Mouse (Mus musculus) testis, adult 2 months (tissue): Measurements from ENCODE around the gene Cutal.

Experiments used
- CTCF ChIP-seq: fragments of 200-500 bp; IDR thresholded peaks from 2 replicates; pipeline ENCODE4 v1.5.1; 2012; ENCODE audit warnings: low read depth, mild to moderate bottlenecking, inconsistent platforms, low read length, moderate library complexity; ENCODE audit not compliant: control insufficient read depth, insufficient read depth, insufficient replicate concordance
- POLR2A ChIP-seq: fragments of 200-500 bp; IDR thresholded peaks from 2 replicates; pipeline ENCODE4 v1.6.1; 2012; ENCODE audit warnings: low read depth, mild to moderate bottlenecking, inconsistent platforms, low read length, moderate library complexity; ENCODE audit not compliant: control insufficient read depth

DNA sequence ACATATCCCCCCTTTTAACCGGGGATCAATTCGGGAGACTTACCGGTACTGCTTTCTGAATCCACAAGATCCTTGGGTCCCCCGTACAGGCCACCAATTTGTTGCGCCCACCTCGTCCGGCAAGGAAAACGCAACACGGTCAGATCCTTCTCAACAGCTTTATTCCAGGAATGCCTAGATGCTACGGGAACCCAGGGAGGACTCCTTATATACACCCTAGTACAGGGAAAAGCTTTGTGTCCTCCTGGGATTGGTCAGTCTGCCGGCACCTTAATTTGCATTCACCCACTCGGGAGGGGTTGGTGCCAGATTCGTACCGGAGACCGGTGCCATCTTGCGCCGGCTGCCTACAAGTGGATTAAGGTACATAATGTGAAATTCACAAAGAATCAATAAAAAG is 40.6 kb upstream of the Cutal start:
- TF ChIP-seq CTCF (no peak), POLR2A (no peak)
